Mouse (Mus musculus): ENCODE measurements at regions not wholly inside any gene's neighbourhood (a gene's known extent, or its start where the extent isn't known, plus 50 kb on each side); places are given as distances from the start of the nearest gene placed in this dataset.
A peak's percentile ranks its signal among the peaks of the same experiment; 100 is the strongest.
"Not testable (repeated sequence)": the region's sequence is repeated elsewhere in the genome, so short reads cannot be mapped to it uniquely, and the experiment has no call there.

- intact Hi-C loops (cut with DNase I), result no loop called here
- DNase-seq (ENCODE audit: low spot score), result no peak
These were observed 130.5 kb downstream of the Iqub start for GRCm38 (mm10) chr6:24384193-24384888.

DNA sequence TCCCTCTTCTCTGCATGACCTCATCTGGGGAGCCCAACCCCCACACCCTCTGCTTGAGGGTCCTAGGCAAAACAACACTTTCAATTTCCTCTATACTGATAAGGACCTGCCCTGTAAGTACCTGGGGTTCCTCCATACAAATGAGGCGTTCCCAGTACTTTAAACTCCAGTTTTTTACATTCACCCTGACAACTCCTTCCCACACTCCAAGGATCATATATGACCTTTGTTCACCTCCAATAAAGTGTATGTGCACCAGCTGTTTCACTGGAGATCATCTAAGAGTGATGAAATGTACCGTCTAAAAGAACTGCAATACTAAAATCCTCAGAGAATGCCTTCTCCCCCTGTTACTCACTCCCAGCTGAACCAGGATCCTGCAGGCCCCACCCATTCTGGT, 135.0 kb downstream of the Iqub start:
- DNase-seq (ENCODE audit: low spot score), result no peak
- intact Hi-C loops (cut with DNase I), result no loop called here

GRCm38 (mm10) chr6:24376728-24377127, 138.1 kb downstream of the Iqub start:
- no peak for DNase-seq (ENCODE audit: low spot score)
- intact Hi-C loops (cut with DNase I), result no loop called here

DNA sequence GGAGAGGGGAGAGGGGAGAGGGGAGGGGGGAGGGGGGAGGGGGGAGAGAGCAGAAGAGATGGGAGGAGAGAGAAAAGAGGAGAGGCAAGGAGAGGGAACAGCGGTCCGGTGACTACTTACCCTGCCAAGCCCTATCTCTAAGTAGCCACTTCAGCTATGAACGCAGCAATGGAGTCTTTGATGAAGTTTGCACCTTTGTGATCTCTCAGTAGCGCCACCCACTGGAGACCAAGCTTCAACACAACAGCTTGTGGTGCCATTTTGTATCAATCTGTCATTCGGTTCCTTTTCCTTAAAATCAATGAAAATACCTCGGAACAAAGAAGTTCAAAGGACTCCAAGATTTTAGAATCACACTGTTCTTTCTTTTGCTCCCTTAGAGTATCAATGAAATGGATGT, 141.7 kb downstream of the Iqub start:
- DNase-seq (ENCODE audit: low spot score), result no peak
- intact Hi-C loops (cut with DNase I), result no loop called here

- DNase-seq (ENCODE audit: low spot score), result no peak
- intact Hi-C loops (cut with DNase I), result no loop called here
These were observed 143.2 kb downstream of the Iqub start for GRCm38 (mm10) chr6:24371680-24372079.

- intact Hi-C loops (cut with DNase I), result loop anchor here (10.0 kb wide), 2 partner anchors 596 to 856 kb away; no protein-coding TSS in a partner anchor
- no peak for DNase-seq (ENCODE audit: low spot score)
These were observed 164.0 kb downstream of the Iqub start for GRCm38 (mm10) chr6:24350882-24351281.

DNA sequence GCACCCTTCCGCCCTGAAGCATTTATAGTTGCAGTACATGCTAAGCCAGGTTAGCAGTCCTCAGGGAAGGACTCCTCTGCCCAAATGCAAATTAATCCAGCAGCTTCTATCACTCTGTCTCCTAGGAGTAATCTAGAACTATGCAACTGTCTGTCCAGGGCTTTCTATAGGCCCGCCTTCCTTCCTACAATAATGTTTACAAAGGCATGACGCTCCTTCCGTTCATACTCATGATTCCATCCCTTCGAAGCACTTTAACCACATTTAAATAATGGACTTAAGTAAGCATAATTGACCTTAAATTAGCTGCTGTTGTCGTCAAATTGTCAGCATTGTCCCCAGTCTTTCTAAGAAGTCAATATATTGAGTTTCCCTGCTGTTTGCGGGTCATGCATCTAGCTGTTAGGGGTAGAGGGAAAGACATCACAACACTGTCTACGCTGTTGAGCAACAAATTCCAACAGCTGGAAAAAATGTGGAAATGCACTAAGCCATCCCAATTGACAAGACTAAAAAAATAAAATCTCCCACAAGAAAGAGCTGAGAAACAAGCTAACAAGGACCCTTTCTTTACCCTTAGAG, 166.3 kb downstream of the Iqub start:
- DNase-seq (ENCODE audit: low spot score), result no peak
- intact Hi-C loops (cut with DNase I), result no loop called here

- peak; percentile 2 for DNase-seq (ENCODE audit: low spot score)
These were observed 167.0 kb downstream of the Iqub start for GRCm38 (mm10) chr6:24347745-24348480.

DNA sequence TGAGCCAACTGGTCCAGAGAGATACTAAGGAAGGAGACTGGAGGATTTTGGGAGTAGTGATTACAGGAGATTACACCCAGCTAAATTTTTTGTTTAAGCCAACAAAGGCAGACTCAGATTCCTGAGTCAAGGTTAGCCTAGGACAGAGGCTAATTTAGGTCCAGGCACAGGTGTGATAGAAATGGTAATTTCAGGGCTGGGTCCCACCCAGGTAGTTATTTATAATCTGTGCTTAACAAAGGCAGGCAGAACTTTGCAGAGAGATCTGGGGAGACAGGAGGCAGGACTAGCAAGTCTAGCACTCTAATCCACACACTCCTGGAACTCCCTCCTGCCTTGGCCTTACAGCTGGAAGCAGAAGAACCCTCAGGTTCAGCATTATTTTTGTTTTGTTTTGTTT, 172.4 kb downstream of the Iqub start:
- DNase-seq (ENCODE audit: low spot score), result no peak
- intact Hi-C loops (cut with DNase I), result no loop called here

More at GRCm38 (mm10) chr6:24347745-24348480, 167.0 kb downstream of the Iqub start:
- intact Hi-C loops (cut with DNase I), result no loop called here

DNA sequence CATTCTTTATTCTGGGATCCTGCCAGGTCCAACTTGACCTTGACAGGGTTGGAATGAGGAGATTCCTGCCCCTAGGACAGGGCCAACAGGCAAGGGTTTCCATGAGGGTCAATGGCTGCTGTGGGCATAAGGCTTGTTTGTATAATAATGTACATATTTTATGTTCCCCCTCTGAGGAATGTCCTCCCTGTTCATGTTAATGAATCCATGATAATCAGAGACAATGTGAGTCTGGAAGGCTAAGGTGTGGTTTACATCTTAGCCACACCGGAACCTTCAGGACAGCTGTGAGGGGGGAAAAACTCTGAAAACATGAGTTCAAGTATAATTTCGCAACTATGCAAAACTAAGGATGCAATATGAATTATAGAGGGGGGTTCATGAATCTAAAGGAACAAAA, 172.8 kb downstream of the Iqub start:
- intact Hi-C loops (cut with DNase I), result no loop called here
- DNase-seq (ENCODE audit: low spot score), result no peak

DNA sequence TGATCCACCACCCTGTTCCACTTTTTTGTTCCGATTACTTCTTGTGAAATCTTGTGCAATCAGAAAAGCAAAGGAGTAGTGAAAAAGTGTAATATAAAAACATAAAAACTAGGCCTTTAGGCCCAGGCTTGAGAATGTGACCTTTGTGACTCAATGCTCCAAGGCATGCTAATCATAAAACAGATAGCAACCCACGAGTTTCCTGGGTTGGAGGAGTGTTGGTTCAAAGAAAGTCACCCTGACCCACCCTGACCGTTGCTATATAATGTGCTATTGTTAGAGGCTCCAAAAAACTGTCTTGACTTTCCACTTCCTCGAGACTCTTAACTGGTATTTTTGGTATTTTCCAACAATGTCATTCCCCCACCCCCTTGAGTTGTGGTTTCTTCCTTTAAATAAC, 172.2 kb upstream of the Slc13a1 start:
- DNase-seq (ENCODE audit: low spot score); intact Hi-C loops (cut with DNase I): not testable (repeated sequence)

DNA sequence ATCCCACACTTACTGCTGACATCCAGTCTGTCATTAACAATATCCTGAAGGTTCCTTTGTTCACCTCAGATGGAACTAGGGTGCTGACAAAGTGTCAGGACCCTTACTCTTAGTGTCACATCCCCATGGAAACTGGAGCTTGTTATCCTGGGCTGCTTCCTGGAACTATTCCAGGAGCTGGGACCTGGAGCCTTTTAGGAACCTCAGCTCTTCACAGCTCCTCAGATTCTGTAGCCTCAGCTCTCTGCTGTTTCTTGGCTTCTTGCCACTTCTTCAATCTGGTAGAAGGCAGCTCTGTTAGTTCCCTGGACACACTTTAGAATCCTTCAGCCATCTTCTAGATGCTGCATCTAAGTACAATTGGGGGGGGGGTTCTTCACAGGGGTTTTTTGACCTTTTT, 157.3 kb upstream of the Slc13a1 start:
- intact Hi-C loops (cut with DNase I), result no loop called here
- no peak for DNase-seq (ENCODE audit: low spot score)

DNA sequence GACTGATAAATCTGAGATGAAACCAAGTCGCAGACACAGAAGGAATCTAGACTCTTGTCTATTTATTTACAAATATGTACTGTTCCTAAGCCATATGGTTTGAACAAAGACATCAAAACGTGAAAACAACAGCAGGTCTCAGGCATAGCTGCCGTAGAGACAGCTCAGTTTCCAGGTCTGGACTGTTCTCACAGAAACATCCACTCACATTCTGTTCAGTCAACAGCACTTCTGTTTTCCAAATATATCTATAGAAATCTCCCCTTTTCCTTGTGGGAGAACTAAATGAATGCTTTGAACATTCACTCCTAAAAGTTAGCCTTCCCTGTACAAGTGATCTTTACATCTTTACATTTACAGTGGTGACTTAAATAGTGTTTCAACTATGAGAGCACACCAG, 156.8 kb upstream of the Slc13a1 start:
- intact Hi-C loops (cut with DNase I), result no loop called here
- DNase-seq (ENCODE audit: low spot score), result no peak

GRCm38 (mm10) chr6:24322371-24322770, 154.5 kb upstream of the Slc13a1 start:
- no peak for DNase-seq (ENCODE audit: low spot score)
- intact Hi-C loops (cut with DNase I), result no loop called here

DNA sequence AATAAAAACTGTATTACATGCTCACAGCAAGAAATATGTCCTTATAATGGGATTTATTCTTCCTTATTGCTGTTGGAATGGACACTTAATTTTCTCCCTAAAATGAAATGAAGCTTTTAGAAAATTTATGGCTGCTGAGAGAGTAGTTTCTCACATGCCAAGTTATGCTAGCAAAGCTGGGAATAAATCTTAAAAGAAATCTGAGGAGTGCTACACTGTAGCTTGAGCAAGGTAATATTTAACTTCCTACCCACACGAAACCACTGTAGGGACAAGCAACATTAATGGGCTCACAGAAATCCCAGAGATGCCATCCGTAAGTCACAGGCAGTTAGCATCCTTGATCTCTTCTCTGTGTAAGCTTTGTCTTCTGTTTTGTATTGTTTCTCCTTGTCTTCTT, 151.0 kb upstream of the Slc13a1 start:
- DNase-seq (ENCODE audit: low spot score), result no peak
- intact Hi-C loops (cut with DNase I), result no loop called here

DNA sequence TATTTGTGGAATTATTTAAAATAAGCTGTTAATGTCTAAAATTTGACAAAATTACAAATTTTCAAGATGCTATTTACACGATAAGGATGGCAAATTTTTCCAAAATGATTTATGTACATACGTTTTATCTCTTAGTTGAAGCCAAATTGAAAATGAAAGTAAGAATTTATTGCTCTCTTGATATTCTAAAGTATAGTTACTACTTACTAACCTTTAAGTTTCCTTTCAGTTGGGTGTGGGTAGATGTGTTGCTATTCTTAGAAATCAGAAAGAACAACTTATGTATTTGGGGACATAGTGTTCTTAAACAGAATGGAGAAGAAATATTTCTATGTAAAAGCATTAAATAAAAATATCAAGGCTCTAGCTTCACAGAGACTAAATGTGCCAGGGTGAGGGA, 142.8 kb upstream of the Slc13a1 start:
- no peak for DNase-seq (ENCODE audit: low spot score)
- intact Hi-C loops (cut with DNase I), result no loop called here

- intact Hi-C loops (cut with DNase I), result no loop called here
- DNase-seq (ENCODE audit: low spot score), result no peak
These were observed 141.9 kb upstream of the Slc13a1 start for GRCm38 (mm10) chr6:24309810-24310209.

GRCm38 (mm10) chr6:24301681-24302080, 133.8 kb upstream of the Slc13a1 start:
- intact Hi-C loops (cut with DNase I), result no loop called here
- no peak for DNase-seq (ENCODE audit: low spot score)

GRCm38 (mm10) chr6:24301146-24301545, 133.3 kb upstream of the Slc13a1 start:
- intact Hi-C loops (cut with DNase I), result no loop called here
- no peak for DNase-seq (ENCODE audit: low spot score)

- intact Hi-C loops (cut with DNase I), result no loop called here
- DNase-seq (ENCODE audit: low spot score), result no peak
These were observed 130.8 kb upstream of the Slc13a1 start for GRCm38 (mm10) chr6:24298562-24299212.

GRCm38 (mm10) chr6:24288757-24289156, 120.9 kb upstream of the Slc13a1 start:
- intact Hi-C loops (cut with DNase I); DNase-seq (ENCODE audit: low spot score): not testable (repeated sequence)
